Mouse (Mus musculus): Measurements from ENCODE around the gene Tenm2.

- no peak for TF ChIP-seq POLR2A (IDR thresholded peaks at IDR 0.05; ENCODE audit: low read depth, low read length)
- TF ChIP-seq GABPA (IDR thresholded peaks at IDR 0.05; ENCODE audit: insufficient replicate concordance, low read depth, low read length), result no peak
- no peak for TF ChIP-seq ZC3H11A (IDR thresholded peaks at IDR 0.05; ENCODE audit: low read depth, low read length)
- TF ChIP-seq JUND (conservative IDR thresholded peaks at IDR 0.05; ENCODE audit: low read depth, low read length), result no peak
- TF ChIP-seq PAX5 (IDR thresholded peaks at IDR 0.05; ENCODE audit: low read length), result no peak
- TF ChIP-seq ZKSCAN1 (IDR thresholded peaks at IDR 0.05; ENCODE audit: borderline replicate concordance, low read depth, low read length), result no peak
- no peak for TF ChIP-seq BHLHE40 (IDR thresholded peaks at IDR 0.05; ENCODE audit: low read depth, low read length)
- TF ChIP-seq E2F4 (IDR thresholded peaks at IDR 0.05; ENCODE audit: insufficient replicate concordance, low read depth, low read length), result no peak
- TF ChIP-seq MYC (IDR thresholded peaks at IDR 0.05; ENCODE audit: low read depth, low read length), result no peak
- TF ChIP-seq CHD2 (IDR thresholded peaks at IDR 0.05; ENCODE audit: low read length), result no peak
These were observed 13.0 kb downstream of the Tenm2 start for GRCm38 (mm10) chr11:37222737-37223136.
